Mouse (Mus musculus) adipocyte (in vitro differentiated cells): ENCODE measurements around the gene Gm15080.
"Not testable (repeated sequence)": the region's sequence is repeated elsewhere in the genome, so short reads cannot be mapped to it uniquely, and the experiment has no call there.

ENCODE experiments used
- DNase-seq: peaks from one replicate; pipeline ENCODE4 v3.0.0-alpha.2; 2016; ENCODE audit warnings: low spot score

Gm15080 gene

GRCm38 (mm10) chrX:147992693-147993092, at the start of gene Gm15080:
Gene Gm15080, plus strand, starts transcription at chrX:147992993.
- DNase-seq = not testable (repeated sequence)
